Mouse (Mus musculus) MEL (cell line): ENCODE results near the gene Car6. TPM values are rescaled to one million over a fixed set of nuclear protein-coding genes. Genes with fewer than 3 reads are reported as not detected.
A peak's percentile ranks its signal among the peaks of the same experiment; 100 is the strongest.

Experiments
- DNase-seq: peaks from one replicate; pipeline ENCODE4 v3.0.0; 2011; ENCODE audit warnings: low read depth, low spot score
- H3K27ac ChIP-seq: 2 replicates; pipeline ENCODE4 v1.5.1; 2012; ENCODE audit warnings: low read depth, mild to moderate bottlenecking, control low read depth, low read length, moderate library complexity; ENCODE audit not compliant: control insufficient read depth
- H3K27me3 ChIP-seq, 2 experiments: fragments of 150-350 bp in 1 of 2; sonication (generic) in 1 of 2; 2 replicates each; pipeline ENCODE4 v1.6.1; 2012; ENCODE audit warnings: low read length in 2 of 2, mild to moderate bottlenecking in 2 of 2, improper control_type of control experiment in 1 of 2, moderate library complexity in 1 of 2; ENCODE audit not compliant: insufficient read depth in 2 of 2, control insufficient read depth in 1 of 2
- H3K36me3 ChIP-seq, 2 experiments: 2 replicates each; pipeline ENCODE4 v1.6.1; 2012 to 2014; ENCODE audit warnings: low read length in 2 of 2, improper control_type of control experiment in 1 of 2, inconsistent platforms in 1 of 2, mild to moderate bottlenecking in 1 of 2; ENCODE audit not compliant: insufficient read depth in 2 of 2, control insufficient read depth in 1 of 2
- H3K4me1 ChIP-seq, 2 experiments: fragments of 150-350 bp in 1 of 2; sonication (generic) in 1 of 2; 2 replicates each; pipeline ENCODE4 v1.6.1; 2012; ENCODE audit warnings: low read length in 2 of 2, improper control_type of control experiment in 1 of 2, mild to moderate bottlenecking in 1 of 2; ENCODE audit not compliant: insufficient read depth in 2 of 2, control insufficient read depth in 1 of 2
- H3K4me3 ChIP-seq, 2 experiments: fragments of 150-350 bp in 1 of 2; sonication (generic) in 1 of 2; 2 replicates each; pipeline ENCODE4 v1.5.1; 2012; ENCODE audit warnings: low read depth in 2 of 2, low read length in 2 of 2, mild to moderate bottlenecking in 2 of 2, moderate library complexity in 2 of 2, control low read depth in 1 of 2, improper control_type of control experiment in 1 of 2; ENCODE audit not compliant: control insufficient read depth in 1 of 2, insufficient read depth in 1 of 2
- H3K79me2 ChIP-seq: 2 replicates; pipeline ENCODE4 v1.6.1; 2012; ENCODE audit warnings: mild to moderate bottlenecking, low read length, moderate library complexity; ENCODE audit not compliant: control insufficient read depth, poor library complexity, insufficient read depth
- H3K9ac ChIP-seq: 2 replicates; pipeline ENCODE4 v1.6.1; 2012; ENCODE audit warnings: low read depth, mild to moderate bottlenecking, control low read depth, low read length, moderate library complexity; ENCODE audit not compliant: control insufficient read depth, poor library complexity, severe bottlenecking
- H3K9me3 ChIP-seq: fragments of 150-350 bp; sonication (generic); replicated peaks from 2 replicates; pipeline ENCODE4 v1.6.1; 2012; ENCODE audit warnings: mild to moderate bottlenecking, low read length, improper control_type of control experiment, moderate library complexity; ENCODE audit not compliant: insufficient read depth
- BHLHE40 ChIP-seq: IDR thresholded peaks from 2 replicates; pipeline ENCODE4 v1.6.1; 2012; ENCODE audit warnings: low read depth, mild to moderate bottlenecking, inconsistent platforms, low read length, improper control_type of control experiment, borderline replicate concordance
- CHD1 ChIP-seq: IDR thresholded peaks from 2 replicates; pipeline ENCODE4 v1.6.1; 2012; ENCODE audit warnings: low read depth, mild to moderate bottlenecking, inconsistent platforms, low read length, improper control_type of control experiment
- CTCF ChIP-seq, 3 experiments: IDR thresholded peaks in 2 of 3; conservative IDR thresholded peaks in 1 of 3; 2 replicates each; pipeline ENCODE4 v1.5.1; 2011 to 2012; ENCODE audit warnings: low read length in 3 of 3, low read depth in 2 of 3, mild to moderate bottlenecking in 2 of 3, improper control_type of control experiment in 1 of 3, inconsistent platforms in 1 of 3, mixed read lengths in 1 of 3, moderate library complexity in 1 of 3; ENCODE audit not compliant: control insufficient read depth in 1 of 3, insufficient read depth in 1 of 3, poor library complexity in 1 of 3, severe bottlenecking in 1 of 3
- E2F4 ChIP-seq: IDR thresholded peaks from 2 replicates; pipeline ENCODE4 v1.6.1; 2011; ENCODE audit warnings: low read depth, low read length, improper control_type of control experiment, borderline replicate concordance
- ELF1 ChIP-seq: IDR thresholded peaks from 2 replicates; pipeline ENCODE4 v1.6.1; 2014; ENCODE audit warnings: low read depth, mild to moderate bottlenecking, inconsistent platforms, low read length, improper control_type of control experiment, moderate library complexity
- ETS1 ChIP-seq: IDR thresholded peaks from 2 replicates; pipeline ENCODE4 v1.6.1; 2012; ENCODE audit warnings: low read depth, mild to moderate bottlenecking, inconsistent platforms, low read length, improper control_type of control experiment, moderate library complexity
- GABPA ChIP-seq: IDR thresholded peaks from 2 replicates; pipeline ENCODE4 v1.6.1; 2012; ENCODE audit warnings: low read depth, mild to moderate bottlenecking, inconsistent platforms, low read length, improper control_type of control experiment, moderate library complexity
- GATA1 ChIP-seq: IDR thresholded peaks from 2 replicates; pipeline ENCODE4 v1.6.1; 2011; ENCODE audit warnings: low read depth, low read length, improper control_type of control experiment
- HCFC1 ChIP-seq: IDR thresholded peaks from 2 replicates; pipeline ENCODE4 v1.6.1; 2012; ENCODE audit warnings: low read depth, mild to moderate bottlenecking, inconsistent platforms, low read length, improper control_type of control experiment, moderate library complexity
- JUND ChIP-seq: IDR thresholded peaks from 2 replicates; pipeline ENCODE4 v1.6.1; 2011; ENCODE audit warnings: low read depth, mild to moderate bottlenecking, improper control_type of control experiment, low read length
- MAFK ChIP-seq: IDR thresholded peaks from 2 replicates; pipeline ENCODE4 v1.6.1; 2011; ENCODE audit warnings: low read depth, mild to moderate bottlenecking, low read length, improper control_type of control experiment, borderline replicate concordance
- MAX ChIP-seq: IDR thresholded peaks from 2 replicates; pipeline ENCODE4 v1.6.1; 2011; ENCODE audit warnings: low read length, improper control_type of control experiment
- MAZ ChIP-seq: IDR thresholded peaks from 2 replicates; pipeline ENCODE4 v1.6.1; 2012; ENCODE audit warnings: low read depth, mild to moderate bottlenecking, inconsistent platforms, low read length, improper control_type of control experiment
- MXI1 ChIP-seq: IDR thresholded peaks from 2 replicates; pipeline ENCODE4 v1.6.1; 2011; ENCODE audit warnings: mild to moderate bottlenecking, low read depth, low read length, improper control_type of control experiment
- MYB ChIP-seq: IDR thresholded peaks from 2 replicates; pipeline ENCODE4 v1.6.1; 2011; ENCODE audit warnings: mild to moderate bottlenecking, low read depth, low read length, improper control_type of control experiment
- NELFE ChIP-seq: IDR thresholded peaks from 2 replicates; pipeline ENCODE4 v1.6.1; 2011; ENCODE audit warnings: low read depth, low read length, improper control_type of control experiment
- POLR2A ChIP-seq, 2 experiments: IDR thresholded peaks; 2 replicates each; pipeline ENCODE4 v1.6.1; 2011 to 2012; ENCODE audit warnings: low read length in 2 of 2, mild to moderate bottlenecking in 2 of 2, control low read depth in 1 of 2, improper control_type of control experiment in 1 of 2, low read depth in 1 of 2, moderate library complexity in 1 of 2; ENCODE audit not compliant: control insufficient read depth in 1 of 2, insufficient read depth in 1 of 2, poor library complexity in 1 of 2
- POLR2AphosphoS2 ChIP-seq: IDR thresholded peaks from 2 replicates; pipeline ENCODE4 v1.6.1; 2011; ENCODE audit warnings: low read length, improper control_type of control experiment
- RAD21 ChIP-seq: IDR thresholded peaks from 2 replicates; pipeline ENCODE4 v1.6.1; 2011; ENCODE audit warnings: mild to moderate bottlenecking, low read depth, low read length, improper control_type of control experiment
- SMC3 ChIP-seq: IDR thresholded peaks from 2 replicates; pipeline ENCODE4 v1.6.1; 2011; ENCODE audit warnings: low read depth, low read length, improper control_type of control experiment
- TAL1 ChIP-seq: IDR thresholded peaks from 2 replicates; pipeline ENCODE4 v1.6.1; 2012; ENCODE audit warnings: mild to moderate bottlenecking, inconsistent platforms, low read length, moderate library complexity, mixed read lengths
- TBP ChIP-seq: IDR thresholded peaks from 2 replicates; pipeline ENCODE4 v1.8.0; 2011; ENCODE audit warnings: low read depth, low read length, improper control_type of control experiment
- TCF12 ChIP-seq: IDR thresholded peaks from 2 replicates; pipeline ENCODE4 v1.6.1; 2014; ENCODE audit warnings: low read depth, mild to moderate bottlenecking, inconsistent platforms, low read length, improper control_type of control experiment, moderate library complexity
- UBTF ChIP-seq: IDR thresholded peaks from 2 replicates; pipeline ENCODE4 v1.6.1; 2012; ENCODE audit warnings: low read depth, mild to moderate bottlenecking, inconsistent platforms, low read length, improper control_type of control experiment, moderate library complexity, borderline replicate concordance; ENCODE audit not compliant: insufficient read depth
- USF1 ChIP-seq: IDR thresholded peaks from 2 replicates; pipeline ENCODE4 v1.6.1; 2014; ENCODE audit warnings: low read depth, mild to moderate bottlenecking, inconsistent platforms, low read length, improper control_type of control experiment, moderate library complexity
- USF2 ChIP-seq, 2 experiments: IDR thresholded peaks; 2 replicates each; pipeline ENCODE4 v1.6.1; 2011 to 2012; ENCODE audit warnings: improper control_type of control experiment in 2 of 2, low read length in 2 of 2, borderline replicate concordance in 1 of 2, inconsistent platforms in 1 of 2, low read depth in 1 of 2, mild to moderate bottlenecking in 1 of 2; ENCODE audit not compliant: insufficient read depth in 1 of 2
- ZKSCAN1 ChIP-seq: IDR thresholded peaks from 2 replicates; pipeline ENCODE4 v1.6.1; 2012; ENCODE audit warnings: low read depth, mild to moderate bottlenecking, inconsistent platforms, low read length, improper control_type of control experiment, moderate library complexity
- ZMIZ1 ChIP-seq: IDR thresholded peaks from 2 replicates; pipeline ENCODE4 v1.6.1; 2012; ENCODE audit warnings: low read depth, mild to moderate bottlenecking, inconsistent platforms, low read length, improper control_type of control experiment, moderate library complexity
- ZNF384 ChIP-seq: IDR thresholded peaks from 2 replicates; pipeline ENCODE4 v1.6.1; 2012; ENCODE audit warnings: low read depth, mild to moderate bottlenecking, inconsistent platforms, low read length, improper control_type of control experiment
- polyA plus RNA-seq, 2 experiments: library from polyadenylated mRNA; stranded (reverse) in 1 of 2; unstranded in 1 of 2; fragments of >175 nt in 1 of 2; fragments of >200 nt in 1 of 2; gene quantifications; 2 replicates each; pipeline versions ENCODE4 v1.2.1 to v1.2.4; 2012; ENCODE audit warnings: low replicate concordance in 2 of 2, low read depth in 1 of 2; ENCODE audit not compliant: insufficient read length in 2 of 2, insufficient read depth in 1 of 2, missing spikeins in 1 of 2
- total RNA-seq: library from RNA; depleted of rRNA; stranded (reverse); fragments of 300-350 nt; gene quantifications from 2 replicates; pipeline ENCODE4 v1.2.3, GENCODE M21; 2012

The Car6 gene
- total and polyA plus RNA-seq, 3 experiments, result 0.19 TPM; not detected in 2

DNA sequence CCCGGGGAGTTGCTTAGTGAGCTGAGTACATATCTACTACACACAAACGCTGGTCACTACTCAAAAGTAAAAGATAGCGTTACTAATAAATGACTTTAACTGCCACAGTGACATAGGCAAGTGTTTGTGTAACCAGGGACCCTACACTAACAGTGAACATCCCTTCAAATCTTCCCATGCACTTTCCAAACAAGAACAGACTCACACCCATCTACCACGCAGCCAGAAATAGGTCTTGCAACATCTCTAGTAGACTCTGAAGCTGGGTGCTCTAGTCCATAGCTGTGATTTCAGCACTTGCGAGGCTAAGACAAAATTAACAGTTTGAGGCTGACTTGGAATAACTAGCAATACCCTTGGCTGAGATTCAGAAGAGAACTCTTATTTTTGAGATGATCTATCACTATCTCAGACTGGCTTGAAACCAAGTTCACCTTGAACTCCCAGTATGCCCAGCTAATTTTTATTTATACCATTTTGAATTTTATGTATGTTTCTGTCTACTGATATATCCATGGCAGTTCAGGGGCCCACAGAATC, 48.7 kb upstream of the Car6 start (continued):
- TF ChIP-seq BHLHE40, result no peak
- TF ChIP-seq POLR2A (IDR thresholded peaks at IDR 0.05; ENCODE audit: control insufficient read depth in 1 of 2, insufficient read depth in 1 of 2, low read depth in 1 of 2, low read length in 2 of 2, poor library complexity in 1 of 2), result no peak
- TF ChIP-seq ETS1, result no peak
- TF ChIP-seq USF1, result no peak
- TF ChIP-seq MXI1, result peak; percentile 30; the same call in 1 of the 2 replicates
- TF ChIP-seq JUND, result no peak
- no peak for TF ChIP-seq TCF12
- 0 out of 2 replicates have a peak, but pooled peaks have one; percentile 60 for TF ChIP-seq MAZ
- no peak for TF ChIP-seq GABPA
- TF ChIP-seq ZKSCAN1, result no peak

DNA sequence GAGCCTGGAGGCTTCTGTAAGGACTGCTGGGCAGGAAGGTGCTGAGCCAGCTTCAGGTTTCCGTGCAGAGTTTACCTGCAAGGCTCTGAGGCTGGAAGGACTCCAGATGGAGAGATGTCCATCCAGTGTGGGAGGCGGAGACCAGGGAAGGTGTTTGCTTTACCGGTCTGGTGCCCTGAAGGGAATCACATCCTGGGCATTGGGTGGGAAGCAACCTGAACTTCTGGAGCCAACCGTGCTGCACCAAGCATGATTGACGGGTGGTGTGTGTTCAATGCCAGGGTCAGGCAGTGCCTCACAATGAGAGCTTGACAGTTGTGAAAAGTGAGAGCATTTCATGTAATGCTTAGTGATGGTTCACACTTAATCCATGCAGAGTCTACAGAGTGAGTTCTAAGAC, 47.8 kb upstream of the Car6 start:
- no peaks in the 10 kb centered on the region for H3K4me1 ChIP-seq
- no peak for TF ChIP-seq MXI1
- TF ChIP-seq POLR2A (IDR thresholded peaks at IDR 0.05; ENCODE audit: control insufficient read depth in 1 of 2, insufficient read depth in 1 of 2, low read depth in 1 of 2, low read length in 2 of 2, poor library complexity in 1 of 2), result peak in 1 of 2 experiments; percentile 9; a peak in 1 of 4 replicates
- TF ChIP-seq USF1, result no peak
- no peaks in the 10 kb centered on the region for H3K79me2 ChIP-seq
- no peaks in the 10 kb centered on the region for H3K9me3 ChIP-seq
- no peak overlapping the region for H3K4me3 ChIP-seq
- DNase-seq, result peak; percentile 34
- no peak overlapping the region for H3K9ac ChIP-seq
- no peaks in the 10 kb centered on the region for H3K27me3 ChIP-seq
- no peak overlapping the region for H3K27ac ChIP-seq
- peaks cover 0 to 16% of the 10 kb centered on the region in 2 experiments; a peak in 2 of 4 replicates for H3K36me3 ChIP-seq

GRCm38 (mm10) chr4:150248009-150248408, 46.9 kb upstream of the Car6 start:
- no peaks in the 10 kb centered on the region for H3K79me2 ChIP-seq
- no peaks in the 10 kb centered on the region for H3K9me3 ChIP-seq
- no peak overlapping the region for H3K27ac ChIP-seq
- no peaks in the 10 kb centered on the region for H3K4me1 ChIP-seq
- H3K36me3 ChIP-seq, result peaks cover 0 to 20% of the 10 kb centered on the region in 2 experiments; a peak in 2 of 4 replicates
- DNase-seq, result peak; percentile 70
- no peak overlapping the region for H3K9ac ChIP-seq
- H3K4me3 ChIP-seq, result no peak overlapping the region
- H3K27me3 ChIP-seq, result no peaks in the 10 kb centered on the region
- TF ChIP-seq TBP (no peak), GABPA (no peak), ZMIZ1 (no peak), SMC3 (peak; percentile 65), NELFE (no peak), MAZ (no peak), UBTF (no peak), RAD21 (peak; percentile 42), E2F4 (no peak), HCFC1 (no peak), USF2 (IDR thresholded peaks at IDR 0.05; ENCODE audit: borderline replicate concordance in 1 of 2, insufficient read depth in 1 of 2, low read depth in 1 of 2, low read length in 2 of 2) (no peak), BHLHE40 (no peak), TAL1 (no peak), MAX (no peak), ELF1 (no peak), MYB (no peak), POLR2AphosphoS2 (no peak), TCF12 (0 out of 2 replicates have a peak, but pooled peaks have one; percentile 3), GATA1 (no peak), CTCF (IDR thresholded peaks at IDR 0.05 in 2 of 3, conservative IDR thresholded peaks at IDR 0.05 in 1 of 3; ENCODE audit: control insufficient read depth in 1 of 3, insufficient read depth in 1 of 3, low read depth in 2 of 3, low read length in 3 of 3, poor library complexity in 1 of 3, severe bottlenecking in 1 of 3) (peak; percentile 80 to 93 (median 89)), MAFK (no peak), CHD1 (no peak), USF1 (peak; percentile 2; the same call in 1 of the 2 replicates), ZNF384 (no peak)
